Mouse (Mus musculus) MEL (cell line): ENCODE measurements at regions not wholly inside any gene's neighbourhood (a gene's known extent, or its start where the extent isn't known, plus 50 kb on each side); places are given as distances from the start of the nearest gene placed in this dataset.

Experiments
- CHD1 ChIP-seq: IDR thresholded peaks from 2 replicates; pipeline ENCODE4 v1.6.1; 2012; ENCODE audit warnings: low read depth, mild to moderate bottlenecking, inconsistent platforms, low read length, improper control_type of control experiment
- CHD2 ChIP-seq: IDR thresholded peaks from 2 replicates; pipeline ENCODE4 v1.6.1; 2011; ENCODE audit warnings: low read length, improper control_type of control experiment
- CTCF ChIP-seq, 3 experiments: IDR thresholded peaks in 2 of 3; conservative IDR thresholded peaks in 1 of 3; 2 replicates each; pipeline ENCODE4 v1.5.1; 2011 to 2012; ENCODE audit warnings: low read length in 3 of 3, low read depth in 2 of 3, mild to moderate bottlenecking in 2 of 3, improper control_type of control experiment in 1 of 3, inconsistent platforms in 1 of 3, mixed read lengths in 1 of 3, moderate library complexity in 1 of 3; ENCODE audit not compliant: control insufficient read depth in 1 of 3, insufficient read depth in 1 of 3, poor library complexity in 1 of 3, severe bottlenecking in 1 of 3
- ELF1 ChIP-seq: IDR thresholded peaks from 2 replicates; pipeline ENCODE4 v1.6.1; 2014; ENCODE audit warnings: low read depth, mild to moderate bottlenecking, inconsistent platforms, low read length, improper control_type of control experiment, moderate library complexity
- EP300 ChIP-seq, 2 experiments: IDR thresholded peaks; 2 replicates each; pipeline ENCODE4 v1.6.1; 2011; ENCODE audit warnings: improper control_type of control experiment in 2 of 2, low read length in 2 of 2, low read depth in 1 of 2, mild to moderate bottlenecking in 1 of 2
- ETS1 ChIP-seq: IDR thresholded peaks from 2 replicates; pipeline ENCODE4 v1.6.1; 2012; ENCODE audit warnings: low read depth, mild to moderate bottlenecking, inconsistent platforms, low read length, improper control_type of control experiment, moderate library complexity
- GATA1 ChIP-seq: IDR thresholded peaks from 2 replicates; pipeline ENCODE4 v1.6.1; 2011; ENCODE audit warnings: low read depth, low read length, improper control_type of control experiment
- JUND ChIP-seq: IDR thresholded peaks from 2 replicates; pipeline ENCODE4 v1.6.1; 2011; ENCODE audit warnings: low read depth, mild to moderate bottlenecking, improper control_type of control experiment, low read length
- MAX ChIP-seq: IDR thresholded peaks from 2 replicates; pipeline ENCODE4 v1.6.1; 2011; ENCODE audit warnings: low read length, improper control_type of control experiment
- POLR2A ChIP-seq, 2 experiments: IDR thresholded peaks; 2 replicates each; pipeline ENCODE4 v1.6.1; 2011 to 2012; ENCODE audit warnings: low read length in 2 of 2, mild to moderate bottlenecking in 2 of 2, control low read depth in 1 of 2, improper control_type of control experiment in 1 of 2, low read depth in 1 of 2, moderate library complexity in 1 of 2; ENCODE audit not compliant: control insufficient read depth in 1 of 2, insufficient read depth in 1 of 2, poor library complexity in 1 of 2
- TBP ChIP-seq: IDR thresholded peaks from 2 replicates; pipeline ENCODE4 v1.8.0; 2011; ENCODE audit warnings: low read depth, low read length, improper control_type of control experiment
- TCF12 ChIP-seq: IDR thresholded peaks from 2 replicates; pipeline ENCODE4 v1.6.1; 2014; ENCODE audit warnings: low read depth, mild to moderate bottlenecking, inconsistent platforms, low read length, improper control_type of control experiment, moderate library complexity
- USF1 ChIP-seq: IDR thresholded peaks from 2 replicates; pipeline ENCODE4 v1.6.1; 2014; ENCODE audit warnings: low read depth, mild to moderate bottlenecking, inconsistent platforms, low read length, improper control_type of control experiment, moderate library complexity
- ZMIZ1 ChIP-seq: IDR thresholded peaks from 2 replicates; pipeline ENCODE4 v1.6.1; 2012; ENCODE audit warnings: low read depth, mild to moderate bottlenecking, inconsistent platforms, low read length, improper control_type of control experiment, moderate library complexity

DNA sequence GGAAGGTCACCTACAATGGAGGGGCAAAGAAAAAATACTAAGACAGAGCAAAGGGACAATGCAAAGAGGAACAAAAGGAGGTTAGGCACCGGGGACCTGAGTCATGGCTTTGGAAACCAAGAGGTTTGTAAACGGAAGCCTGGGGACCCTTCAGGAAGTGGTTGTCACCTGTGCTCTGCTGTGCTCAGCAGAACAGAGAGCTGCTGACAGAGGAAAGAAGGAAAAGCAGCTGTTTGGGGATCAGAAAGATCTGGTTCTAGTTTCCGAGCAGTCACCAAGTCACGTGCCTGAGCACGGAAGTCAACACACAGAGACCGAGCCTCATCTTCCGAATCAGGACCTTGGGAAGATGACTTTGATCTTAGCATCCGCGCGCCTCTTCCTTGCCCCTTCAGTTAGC, 94.0 kb downstream of the Rap2a start:
- TF ChIP-seq TCF12, result no peak
- no peak for TF ChIP-seq ZMIZ1
- TF ChIP-seq ELF1, result no peak
- TF ChIP-seq CTCF (IDR thresholded peaks at IDR 0.05 in 2 of 3, conservative IDR thresholded peaks at IDR 0.05 in 1 of 3; ENCODE audit: control insufficient read depth in 1 of 3, insufficient read depth in 1 of 3, low read depth in 2 of 3, low read length in 3 of 3, poor library complexity in 1 of 3, severe bottlenecking in 1 of 3), result no peak
- TF ChIP-seq CHD1, result no peak
- TF ChIP-seq JUND, result no peak
- no peak for TF ChIP-seq MAX
- no peak for TF ChIP-seq EP300 (IDR thresholded peaks at IDR 0.05; ENCODE audit: low read depth in 1 of 2, low read length in 2 of 2)
- no peak for TF ChIP-seq TBP
- no peak for TF ChIP-seq GATA1
- TF ChIP-seq USF1, result no peak
- no peak for TF ChIP-seq POLR2A (IDR thresholded peaks at IDR 0.05; ENCODE audit: control insufficient read depth in 1 of 2, insufficient read depth in 1 of 2, low read depth in 1 of 2, low read length in 2 of 2, poor library complexity in 1 of 2)
- no peak for TF ChIP-seq CHD2
- no peak for TF ChIP-seq ETS1
